Mouse (Mus musculus): ENCODE measurements around the gene Ano9. TPM values are rescaled to one million over a fixed set of nuclear protein-coding genes. Genes with fewer than 3 reads are reported as not detected.

Ano9 gene
- polyA plus RNA-seq, 1 experiment from 2014 or later: 0.21 TPM

DNA sequence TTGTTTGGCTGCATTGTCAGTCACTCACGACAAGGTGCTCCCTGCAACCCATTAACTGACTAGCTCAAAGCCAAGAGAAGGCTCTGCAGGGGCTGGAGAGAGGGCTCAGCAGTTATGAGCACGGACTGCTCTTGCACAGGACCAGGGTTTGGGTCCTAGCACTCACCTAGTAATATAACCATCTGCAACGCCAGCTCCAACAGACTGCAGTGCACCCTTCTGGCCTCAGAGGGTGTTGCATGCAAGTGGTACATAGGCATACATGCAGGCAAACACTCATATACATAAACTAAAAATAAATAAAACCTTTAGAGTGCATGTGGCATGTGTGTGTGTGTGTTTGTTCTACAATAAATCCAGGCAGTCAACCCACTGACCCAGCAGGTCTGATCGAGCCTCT, 61.8 kb downstream of the Ano9 start:
- 80% methylated on average over 4 of the region's 4 CpGs for WGBS
- peaks cover 6% of the 10 kb centered on the region; the same call in 1 of the 2 replicates for H3K4me1 ChIP-seq (replicated peaks; ENCODE audit: control insufficient read depth, insufficient read depth, low read length)
- DNase-seq (ENCODE audit: low spot score): no peak
- no peak overlapping the region for H3K27ac ChIP-seq (ENCODE audit: low read depth, low read length)
- H3K9ac ChIP-seq (ENCODE audit: low read length): no peak overlapping the region
- no peaks in the 10 kb centered on the region for H3K9me3 ChIP-seq (ENCODE audit: control insufficient read depth, low read length)
- no peak overlapping the region for H3K4me3 ChIP-seq (ENCODE audit: low read depth, low read length)
- H3K4me2 ChIP-seq (ENCODE audit: low read depth, low read length, severe bottlenecking): no peak overlapping the region
- ATAC-seq (replicated peaks; ENCODE audit: low FRiP score): no peak
- no peaks in the 10 kb centered on the region; the same call in 1 of the 2 replicates for H3K27me3 ChIP-seq (ENCODE audit: control insufficient read depth, insufficient read depth, low read length)
- H3K36me3 ChIP-seq (ENCODE audit: control insufficient read depth, insufficient read depth, low read length): no peaks in the 10 kb centered on the region

DNA sequence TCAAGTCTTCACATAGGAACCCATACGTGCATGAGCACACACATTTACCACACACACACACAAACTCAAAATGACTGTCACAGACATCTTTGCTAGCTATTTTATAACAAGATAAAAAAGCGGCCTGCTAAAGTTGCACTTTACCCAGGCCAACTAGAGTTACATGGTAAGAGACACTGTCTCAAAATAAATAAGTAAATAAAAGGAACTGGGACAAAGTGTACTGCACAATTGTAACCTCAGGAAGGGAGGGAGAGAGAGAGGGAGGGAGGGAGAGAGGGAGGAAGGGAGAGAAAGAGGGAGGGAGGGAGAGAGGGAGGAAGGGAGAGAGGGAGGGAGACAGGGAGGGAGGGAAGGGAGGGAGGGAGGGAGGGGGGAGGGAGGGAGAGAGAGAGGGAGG, 65.2 kb downstream of the Ano9 start:
- Histone ChIP-seq H3K9ac (ENCODE audit: low read length) (no peak overlapping the region), H3K4me3 (ENCODE audit: low read depth, low read length) (no peak overlapping the region)
- WGBS: 86% methylated on average over 2 of the region's 2 CpGs

DNA sequence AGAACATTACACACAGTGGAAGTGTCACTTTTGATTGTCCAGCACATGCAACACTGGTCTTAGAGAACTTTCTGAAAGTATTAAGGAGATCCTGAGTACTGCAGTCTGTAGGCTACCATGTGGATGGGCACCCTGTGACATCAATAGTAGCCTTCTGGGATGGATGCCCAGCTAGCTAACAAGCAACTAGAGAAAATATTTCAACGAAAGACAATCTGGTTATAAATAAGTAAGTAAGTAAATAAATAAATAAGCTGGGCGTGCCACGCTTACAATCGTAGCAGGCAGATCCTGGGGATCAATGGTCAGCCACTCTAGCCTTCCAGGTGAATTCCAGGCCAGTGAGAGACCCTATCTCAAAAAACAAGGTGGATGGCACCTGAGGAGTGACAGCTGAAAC, 65.6 kb downstream of the Ano9 start:
- WGBS: 94% methylated on average over 4 of the region's 4 CpGs
- H3K36me3 ChIP-seq (ENCODE audit: control insufficient read depth, insufficient read depth, low read length): no peaks in the 10 kb centered on the region
- H3K4me1 ChIP-seq (replicated peaks; ENCODE audit: control insufficient read depth, insufficient read depth, low read length): peaks cover 4% of the 10 kb centered on the region; the same call in 1 of the 2 replicates
- no peak for ATAC-seq (replicated peaks; ENCODE audit: low FRiP score)
- H3K9ac ChIP-seq (ENCODE audit: low read length): no peak overlapping the region
- no peak overlapping the region for H3K4me2 ChIP-seq (ENCODE audit: low read depth, low read length, severe bottlenecking)
- H3K27ac ChIP-seq (ENCODE audit: low read depth, low read length): no peak overlapping the region
- H3K9me3 ChIP-seq (ENCODE audit: control insufficient read depth, low read length): no peaks in the 10 kb centered on the region; the same call in 1 of the 2 replicates
- no peak overlapping the region for H3K4me3 ChIP-seq (ENCODE audit: low read depth, low read length)
- no peak for DNase-seq (ENCODE audit: low spot score)
- H3K27me3 ChIP-seq (ENCODE audit: control insufficient read depth, insufficient read depth, low read length): no peaks in the 10 kb centered on the region

More for the DNA sequence above, 65.2 kb downstream of the Ano9 start:
- Histone ChIP-seq H3K4me1 (replicated peaks; ENCODE audit: control insufficient read depth, insufficient read depth, low read length) (peaks cover 4% of the 10 kb centered on the region; the same call in 1 of the 2 replicates), H3K27ac (ENCODE audit: low read depth, low read length) (no peak overlapping the region), H3K4me2 (ENCODE audit: low read depth, low read length, severe bottlenecking) (no peak overlapping the region), H3K9me3 (ENCODE audit: control insufficient read depth, low read length) (no peaks in the 10 kb centered on the region; the same call in 1 of the 2 replicates), H3K27me3 (ENCODE audit: control insufficient read depth, insufficient read depth, low read length) (no peaks in the 10 kb centered on the region), H3K36me3 (ENCODE audit: control insufficient read depth, insufficient read depth, low read length) (no peaks in the 10 kb centered on the region)
- ATAC-seq (replicated peaks; ENCODE audit: low FRiP score) (no peak), DNase-seq (ENCODE audit: low spot score) (no peak)

Other genes starting within 250 kb of the Ano9 start
- gene Psmd13, start 235.8 kb downstream of the Ano9 start, polyA plus RNA-seq (2014; fragmentation: Nextera tagmentation; extraction: Ambion mirVana): 242 and 244 TPM in 2 replicates
- 24.3 and 25.2 TPM in 2 replicates for gene Sirt3, start 235.5 kb downstream of the Ano9 start, polyA plus RNA-seq (2014; fragmentation: Nextera tagmentation; extraction: Ambion mirVana)
- not detected in 2 replicates for gene Cox8b, start 217.4 kb downstream of the Ano9 start, polyA plus RNA-seq (2014; fragmentation: Nextera tagmentation; extraction: Ambion mirVana)
- 0.11 and 0.37 TPM in 2 replicates for gene Nlrp6, start 196.9 kb downstream of the Ano9 start, polyA plus RNA-seq (2014; fragmentation: Nextera tagmentation; extraction: Ambion mirVana)
- 15.8 and 16.1 TPM in 2 replicates for gene Pgghg, start 176.4 kb downstream of the Ano9 start, polyA plus RNA-seq (2014; fragmentation: Nextera tagmentation; extraction: Ambion mirVana)
- gene Ifitm5, start 167.5 kb downstream of the Ano9 start, polyA plus RNA-seq (2014; fragmentation: Nextera tagmentation; extraction: Ambion mirVana): 0.49 TPM in 1 of 2 replicates, not detected in the other
- gene Gm45717, start 161.9 kb downstream of the Ano9 start, polyA plus RNA-seq (2014; fragmentation: Nextera tagmentation; extraction: Ambion mirVana): not detected in 2 replicates
- gene Ifitm2, start 161.8 kb downstream of the Ano9 start, polyA plus RNA-seq (2014; fragmentation: Nextera tagmentation; extraction: Ambion mirVana): 225 and 231 TPM in 2 replicates
- gene Ifitm1, start 150.6 kb downstream of the Ano9 start, polyA plus RNA-seq (2014; fragmentation: Nextera tagmentation; extraction: Ambion mirVana): 5.6 and 8.1 TPM in 2 replicates
- gene Ifitm3, start 107.0 kb downstream of the Ano9 start, polyA plus RNA-seq (2014; fragmentation: Nextera tagmentation; extraction: Ambion mirVana): 9.4 and 9.7 TPM in 2 replicates
- not detected in 2 replicates for gene Ifitm6, start 99.9 kb downstream of the Ano9 start, polyA plus RNA-seq (2014; fragmentation: Nextera tagmentation; extraction: Ambion mirVana)
- not detected in 2 replicates for gene Gm17387, start 88.7 kb downstream of the Ano9 start, polyA plus RNA-seq (2014; fragmentation: Nextera tagmentation; extraction: Ambion mirVana)
- 22.3 and 23.5 TPM in 2 replicates for gene B4galnt4, start 56.7 kb downstream of the Ano9 start, polyA plus RNA-seq (2014; fragmentation: Nextera tagmentation; extraction: Ambion mirVana)
- gene Pkp3, start 39.6 kb downstream of the Ano9 start, polyA plus RNA-seq (2014; fragmentation: Nextera tagmentation; extraction: Ambion mirVana): 1.1 and 1.9 TPM in 2 replicates
- 1.2 and 1.8 TPM in 2 replicates for gene Sigirr, start 17.2 kb downstream of the Ano9 start, polyA plus RNA-seq (2014; fragmentation: Nextera tagmentation; extraction: Ambion mirVana)
- gene Ptdss2, start 4.6 kb upstream of the Ano9 start, polyA plus RNA-seq (2014; fragmentation: Nextera tagmentation; extraction: Ambion mirVana): 70.9 and 75.3 TPM in 2 replicates
- 56.7 and 65.2 TPM in 2 replicates for gene Rnh1, start 55.1 kb upstream of the Ano9 start, polyA plus RNA-seq (2014; fragmentation: Nextera tagmentation; extraction: Ambion mirVana)
- 87.5 and 116 TPM in 2 replicates for gene Hras, start 76.2 kb upstream of the Ano9 start, polyA plus RNA-seq (2014; fragmentation: Nextera tagmentation; extraction: Ambion mirVana)
- gene Lrrc56, start 76.4 kb upstream of the Ano9 start, polyA plus RNA-seq (2014; fragmentation: Nextera tagmentation; extraction: Ambion mirVana): 14.0 and 16.1 TPM in 2 replicates
- 3.3 TPM in 2 replicates for gene Lmntd2, start 96.3 kb upstream of the Ano9 start, polyA plus RNA-seq (2014; fragmentation: Nextera tagmentation; extraction: Ambion mirVana)
- 47.4 and 49.3 TPM in 2 replicates for gene Rassf7, start 98.1 kb upstream of the Ano9 start, polyA plus RNA-seq (2014; fragmentation: Nextera tagmentation; extraction: Ambion mirVana)
- 99.6 and 102 TPM in 2 replicates for gene Phrf1, start 111.0 kb upstream of the Ano9 start, polyA plus RNA-seq (2014; fragmentation: Nextera tagmentation; extraction: Ambion mirVana)
- gene Irf7, start 148.7 kb upstream of the Ano9 start, polyA plus RNA-seq (2014; fragmentation: Nextera tagmentation; extraction: Ambion mirVana): 0.57 and 1.2 TPM in 2 replicates
- not detected in 2 replicates for gene Cdhr5, start 159.0 kb upstream of the Ano9 start, polyA plus RNA-seq (2014; fragmentation: Nextera tagmentation; extraction: Ambion mirVana)
- 2.5 TPM in 2 replicates for gene Sct, start 161.3 kb upstream of the Ano9 start, polyA plus RNA-seq (2014; fragmentation: Nextera tagmentation; extraction: Ambion mirVana)
- gene Drd4, start 174.2 kb upstream of the Ano9 start, polyA plus RNA-seq (2014; fragmentation: Nextera tagmentation; extraction: Ambion mirVana): 0.24 and 0.43 TPM in 2 replicates
- 74.2 and 80.8 TPM in 2 replicates for gene Deaf1, start 209.9 kb upstream of the Ano9 start, polyA plus RNA-seq (2014; fragmentation: Nextera tagmentation; extraction: Ambion mirVana)
- gene Tmem80, start 209.9 kb upstream of the Ano9 start, polyA plus RNA-seq (2014; fragmentation: Nextera tagmentation; extraction: Ambion mirVana): 33.2 and 33.5 TPM in 2 replicates
- 2.5 and 3.3 TPM in 2 replicates for gene Eps8l2, start 221.1 kb upstream of the Ano9 start, polyA plus RNA-seq (2014; fragmentation: Nextera tagmentation; extraction: Ambion mirVana)